Mouse (Mus musculus) hindbrain, embryonic 16.5 days (tissue): ENCODE measurements around the gene Larp4b. TPM values are rescaled to one million over a fixed set of nuclear protein-coding genes. Genes with fewer than 3 reads are reported as not detected.

ENCODE experiments used
- ATAC-seq: fragments of 200-750 bp; cut with Nextera tagmentation; 2 replicates; pipeline ENCODE4 v1.8.0; 2017; ENCODE audit warnings: moderate TSS enrichment, moderate library complexity
- H3K27ac ChIP-seq: fragments of 300-500 bp; sonication (generic); 2 replicates; pipeline ENCODE4 v1.5.1; 2014; ENCODE audit warnings: low read depth, mild to moderate bottlenecking, control low read depth, low read length, moderate library complexity
- H3K27me3 ChIP-seq: fragments of 300-500 bp; sonication (generic); replicated peaks from 2 replicates; pipeline ENCODE4 v1.6.1; 2014; ENCODE audit warnings: low read length; ENCODE audit not compliant: control insufficient read depth, insufficient read depth
- H3K36me3 ChIP-seq: fragments of 300-500 bp; sonication (generic); 2 replicates; pipeline ENCODE4 v1.6.1; 2014; ENCODE audit warnings: mild to moderate bottlenecking, low read length, moderate library complexity, mixed read lengths; ENCODE audit not compliant: control insufficient read depth, insufficient read depth
- H3K4me1 ChIP-seq: fragments of 300-500 bp; sonication (generic); 2 replicates; pipeline ENCODE4 v1.6.1; 2014; ENCODE audit warnings: low read depth, low read length; ENCODE audit not compliant: control insufficient read depth, insufficient read depth
- H3K4me2 ChIP-seq: fragments of 300-500 bp; sonication (generic); 2 replicates; pipeline ENCODE4 v1.6.1; 2014; ENCODE audit warnings: mild to moderate bottlenecking, low read length, control low read depth, moderate library complexity
- H3K4me3 ChIP-seq: fragments of 300-500 bp; sonication (generic); 2 replicates; pipeline ENCODE4 v1.5.1; 2014; ENCODE audit warnings: mild to moderate bottlenecking, low read length, control low read depth, moderate library complexity
- H3K9ac ChIP-seq: fragments of 300-500 bp; sonication (generic); 2 replicates; pipeline ENCODE4 v1.6.1; 2014; ENCODE audit warnings: low read depth, mild to moderate bottlenecking, control low read depth, low read length, moderate library complexity
- H3K9me3 ChIP-seq: fragments of 300-500 bp; sonication (generic); 2 replicates; pipeline ENCODE4 v1.6.1; 2014; ENCODE audit warnings: mild to moderate bottlenecking, low read length, moderate library complexity; ENCODE audit not compliant: control insufficient read depth
- WGBS: fragments of 180-500 bp; shearing (Covaris S2); extraction: QIAGEN DNeasy Blood & Tissue Kit; methylation state at CpG from one replicate; pipeline ENCODE4 v1.1.7; 2014; 5-methylcytosine and 5-hydroxymethylcytosine counted together
- polyA plus RNA-seq: library from polyadenylated mRNA; unstranded; fragments of >200 nt; fragmentation: Nextera tagmentation; extraction: Ambion mirVana; gene quantifications from 2 replicates; pipeline ENCODE4 v1.2.1, GENCODE M21; 2015

Gene Larp4b
- polyA plus RNA-seq, 1 experiment from 2014 or later, result 35.0 TPM

GRCm38 (mm10) chr13:9159282-9159681 is 65.6 kb downstream of the Larp4b start:
- H3K4me2 ChIP-seq, result no peak overlapping the region
- H3K9ac ChIP-seq, result no peak overlapping the region
- no peaks in the 10 kb centered on the region for H3K9me3 ChIP-seq
- no peaks in the 10 kb centered on the region for H3K27me3 ChIP-seq
- no peak for ATAC-seq
- no peaks in the 10 kb centered on the region for H3K4me1 ChIP-seq
- H3K4me3 ChIP-seq, result no peak overlapping the region
- WGBS, result 95% methylated on average over 10 of the region's 10 CpGs
- H3K27ac ChIP-seq, result no peak overlapping the region
- peaks cover 29% of the 10 kb centered on the region for H3K36me3 ChIP-seq

DNA sequence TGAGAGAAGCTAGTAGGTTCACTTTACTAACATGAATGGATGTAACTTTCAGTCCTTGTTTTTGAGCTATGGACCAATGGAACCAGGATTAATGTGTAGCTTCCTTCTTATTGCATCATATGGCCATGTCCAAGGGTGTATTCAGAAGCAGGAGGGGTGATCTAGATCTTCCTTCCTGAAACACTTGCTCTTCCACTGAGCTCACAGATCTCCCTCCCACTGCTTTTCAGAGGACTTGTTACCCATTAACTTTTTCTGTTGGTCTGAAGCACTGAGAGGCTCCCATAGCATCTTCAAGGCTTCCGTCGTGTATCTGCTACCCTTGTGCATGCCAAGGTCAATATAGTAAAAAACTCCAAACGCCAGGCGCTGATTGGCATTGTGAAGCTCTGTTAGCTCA is 69.2 kb downstream of the Larp4b start:
- no peak overlapping the region for H3K9ac ChIP-seq
- H3K36me3 ChIP-seq, result peaks cover 27% of the 10 kb centered on the region
- ATAC-seq, result no peak
- WGBS, result 98% methylated on average over 4 of the region's 4 CpGs
- H3K4me1 ChIP-seq, result no peaks in the 10 kb centered on the region
- no peak overlapping the region for H3K4me2 ChIP-seq
- H3K4me3 ChIP-seq, result no peak overlapping the region
- H3K27me3 ChIP-seq, result no peaks in the 10 kb centered on the region
- H3K27ac ChIP-seq, result no peak overlapping the region
- H3K9me3 ChIP-seq, result no peaks in the 10 kb centered on the region

DNA sequence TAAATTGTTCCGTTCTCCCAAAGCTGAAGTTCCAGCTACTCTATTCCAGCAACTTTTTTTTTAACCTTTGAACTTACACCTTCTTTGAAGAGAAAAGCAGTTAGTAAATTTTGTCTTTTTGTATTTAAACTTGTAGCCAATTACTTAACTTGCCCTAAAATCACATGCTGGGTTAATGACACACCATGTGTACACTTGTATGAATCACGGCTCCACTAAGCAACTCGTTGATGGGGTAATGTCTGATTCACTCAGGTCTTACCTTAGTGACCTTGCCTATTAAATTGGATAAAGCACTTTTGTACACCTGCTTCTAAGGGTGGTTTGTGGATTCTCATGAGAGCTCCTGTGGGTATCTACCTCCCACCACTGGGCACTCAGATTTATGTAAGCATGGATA is 74.2 kb downstream of the Larp4b start:
- Histone ChIP-seq H3K9me3 (no peaks in the 10 kb centered on the region), H3K4me3 (no peak overlapping the region), H3K4me2 (no peak overlapping the region), H3K27ac (no peak overlapping the region), H3K27me3 (no peaks in the 10 kb centered on the region), H3K9ac (no peak overlapping the region), H3K36me3 (peaks cover 33% of the 10 kb centered on the region), H3K4me1 (no peaks in the 10 kb centered on the region)
- no peak for ATAC-seq
- WGBS, result 92% methylated on average over 3 of the region's 3 CpGs

DNA sequence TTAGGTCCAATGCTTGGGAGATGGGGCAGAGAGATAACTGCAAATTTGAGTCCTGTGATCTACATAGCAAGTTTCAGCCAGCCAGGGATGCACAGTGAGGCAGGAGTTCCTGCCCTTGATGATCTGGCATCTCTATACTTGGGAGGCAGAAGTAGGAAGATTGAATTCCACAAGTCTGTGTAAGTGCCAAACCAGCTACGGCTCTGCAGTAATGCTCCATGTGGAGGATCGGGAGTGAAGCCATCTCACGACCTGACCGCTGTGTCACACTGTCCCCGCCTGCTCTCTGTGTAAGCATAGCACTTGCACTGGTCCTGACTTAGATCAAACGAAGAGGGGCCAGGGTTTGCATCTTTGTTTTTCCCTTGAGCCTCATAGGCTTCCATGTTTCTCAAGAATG is 75.9 kb downstream of the Larp4b start:
- Histone ChIP-seq H3K36me3 (peaks cover 35% of the 10 kb centered on the region), H3K4me2 (no peak overlapping the region), H3K4me3 (no peak overlapping the region), H3K4me1 (no peaks in the 10 kb centered on the region), H3K27me3 (no peaks in the 10 kb centered on the region), H3K27ac (no peak overlapping the region), H3K9ac (no peak overlapping the region), H3K9me3 (no peaks in the 10 kb centered on the region)
- WGBS, result 89% methylated on average over 6 of the region's 6 CpGs
- no peak for ATAC-seq

- no peaks in the 10 kb centered on the region for H3K27me3 ChIP-seq
- no peaks in the 10 kb centered on the region for H3K9me3 ChIP-seq
- WGBS, result 76% methylated on average over 16 of the region's 16 CpGs
- no peak for ATAC-seq
- H3K4me3 ChIP-seq, result no peak overlapping the region
- no peak overlapping the region for H3K9ac ChIP-seq
- no peak overlapping the region for H3K4me2 ChIP-seq
- peaks cover 33% of the 10 kb centered on the region for H3K36me3 ChIP-seq
- H3K4me1 ChIP-seq, result no peaks in the 10 kb centered on the region
- no peak overlapping the region for H3K27ac ChIP-seq
These were observed 77.0 kb downstream of the Larp4b start for GRCm38 (mm10) chr13:9170726-9171125.

- Histone ChIP-seq H3K27me3 (no peaks in the 10 kb centered on the region), H3K36me3 (peaks cover 22% of the 10 kb centered on the region), H3K4me3 (no peak overlapping the region), H3K4me2 (no peak overlapping the region), H3K9me3 (no peaks in the 10 kb centered on the region), H3K27ac (no peak overlapping the region), H3K9ac (no peak overlapping the region), H3K4me1 (no peaks in the 10 kb centered on the region)
- 85% methylated on average over 3 of the region's 3 CpGs for WGBS
- ATAC-seq, result no peak
These were observed 79.7 kb downstream of the Larp4b start for GRCm38 (mm10) chr13:9173414-9173813.

- Histone ChIP-seq H3K4me1 (no peaks in the 10 kb centered on the region), H3K4me2 (no peak overlapping the region), H3K27me3 (no peaks in the 10 kb centered on the region), H3K36me3 (peaks cover 11% of the 10 kb centered on the region), H3K9ac (no peak overlapping the region), H3K4me3 (no peak overlapping the region), H3K9me3 (no peaks in the 10 kb centered on the region), H3K27ac (no peak overlapping the region)
- no peak for ATAC-seq
- WGBS, result 94% methylated on average over 5 of the region's 5 CpGs
These were observed 81.5 kb downstream of the Larp4b start for GRCm38 (mm10) chr13:9175171-9175570.

GRCm38 (mm10) chr13:9178270-9178669 is 84.6 kb downstream of the Larp4b start:
- no peak overlapping the region for H3K4me2 ChIP-seq
- H3K27ac ChIP-seq, result no peak overlapping the region
- ATAC-seq, result no peak
- H3K9me3 ChIP-seq, result no peaks in the 10 kb centered on the region
- whole genome bisulfite sequencing, result 89% methylated on average over 4 of the region's 4 CpGs
- no peaks in the 10 kb centered on the region for H3K4me1 ChIP-seq
- H3K9ac ChIP-seq, result no peak overlapping the region
- no peaks in the 10 kb centered on the region for H3K27me3 ChIP-seq
- peaks cover 4% of the 10 kb centered on the region for H3K36me3 ChIP-seq
- no peak overlapping the region for H3K4me3 ChIP-seq

GRCm38 (mm10) chr13:9178718-9179117 is 85.0 kb downstream of the Larp4b start:
- Histone ChIP-seq H3K36me3 (peaks cover 4% of the 10 kb centered on the region), H3K9me3 (no peaks in the 10 kb centered on the region), H3K4me3 (no peak overlapping the region), H3K4me1 (no peaks in the 10 kb centered on the region), H3K9ac (no peak overlapping the region), H3K27ac (no peak overlapping the region), H3K4me2 (no peak overlapping the region), H3K27me3 (no peaks in the 10 kb centered on the region)
- ATAC-seq, result no peak
- 62% methylated on average over 3 of the region's 3 CpGs for WGBS

- Histone ChIP-seq H3K27ac (no peak overlapping the region), H3K9me3 (no peaks in the 10 kb centered on the region), H3K4me1 (no peaks in the 10 kb centered on the region), H3K4me3 (no peak overlapping the region), H3K27me3 (no peaks in the 10 kb centered on the region), H3K36me3 (no peaks in the 10 kb centered on the region), H3K4me2 (no peak overlapping the region; the same call in 1 of the 2 replicates), H3K9ac (no peak overlapping the region)
- ATAC-seq, result no peak
- WGBS, result 67% methylated on average over 11 of the region's 11 CpGs
These were observed 86.5 kb downstream of the Larp4b start for GRCm38 (mm10) chr13:9180221-9180620.
